In genomic region chr10:77603021-77603420, GRCm38 (mm10) we compare ENCODE assay signal across 23 mouse cellular contexts. TPM values are rescaled to one million over a fixed set of nuclear protein-coding genes. Genes with fewer than 3 reads are reported as not detected.
"Had no signal": no experiment of that assay in that cellular context is flagged by ENCODE, and none has a peak within 500 bp of the region (broad histone marks: within the 10 kb centered on the region; RNA-seq: fewer than 3 reads in every experiment).

No protein-coding gene starts in this region.

- DNase-seq: liver, postnatal 0 days; lung, adult 2 months; lung, postnatal 14 days; lung, postnatal 36 days; midbrain, embryonic 14.5 days; right cerebral cortex, postnatal 14 days; thymus, adult 2 months; thymus, postnatal 25 days; thymus, postnatal 4 days had no signal

- ATAC-seq: liver, postnatal 0 days; lung, postnatal 0 days; midbrain, embryonic 16.5 days had no signal

- H3K27me3 ChIP-seq: lung, embryonic 15.5 days; megakaryocyte, embryonic 14.5 days; midbrain, embryonic 12.5 days; neural tube, embryonic 12.5 days; stomach, embryonic 15.5 days had no signal

- H3K4me3 ChIP-seq: lung, embryonic 15.5 days; megakaryocyte, embryonic 14.5 days; midbrain, embryonic 10.5 days; midbrain, embryonic 12.5 days; neural tube, embryonic 12.5 days; stomach, embryonic 15.5 days had no signal

- H3K27ac ChIP-seq: lung, embryonic 15.5 days; macrophage; midbrain, embryonic 10.5 days; midbrain, embryonic 12.5 days; neural tube, embryonic 12.5 days; stomach, embryonic 15.5 days; stomach, postnatal 0 days had no signal

- H3K9me3 ChIP-seq: lung, embryonic 15.5 days; midbrain, embryonic 10.5 days; neural tube, embryonic 12.5 days; stomach, embryonic 15.5 days had no signal

- H3K9ac ChIP-seq: liver, postnatal 0 days; lung, embryonic 15.5 days; midbrain, embryonic 12.5 days; neural tube, embryonic 12.5 days; stomach, embryonic 15.5 days had no signal

- H3K4me2 ChIP-seq: lung, embryonic 15.5 days; midbrain, embryonic 12.5 days; neural tube, embryonic 12.5 days; stomach, embryonic 15.5 days had no signal

RNA-seq across cellular contexts. Expression of gene Gm49325, which starts 3.0 kb away (rescaled TPM):
- total RNA-seq: megakaryocyte progenitor cell, adult 5-6 weeks; neutrophil, adult 5-6 weeks had no signal
- polyA plus RNA-seq: lung, adult 2 months; spleen, adult 2 months; testis, adult 2 months; thymus, adult 2 months had no signal
